Mouse (Mus musculus): ENCODE results near the gene Fam168b.

The Fam168b gene

GRCm38 (mm10) chr1:34851562-34851961, 8.7 kb upstream of the Fam168b start:
- DNase-seq (ENCODE audit: low spot score), result peak; percentile 78

DNA sequence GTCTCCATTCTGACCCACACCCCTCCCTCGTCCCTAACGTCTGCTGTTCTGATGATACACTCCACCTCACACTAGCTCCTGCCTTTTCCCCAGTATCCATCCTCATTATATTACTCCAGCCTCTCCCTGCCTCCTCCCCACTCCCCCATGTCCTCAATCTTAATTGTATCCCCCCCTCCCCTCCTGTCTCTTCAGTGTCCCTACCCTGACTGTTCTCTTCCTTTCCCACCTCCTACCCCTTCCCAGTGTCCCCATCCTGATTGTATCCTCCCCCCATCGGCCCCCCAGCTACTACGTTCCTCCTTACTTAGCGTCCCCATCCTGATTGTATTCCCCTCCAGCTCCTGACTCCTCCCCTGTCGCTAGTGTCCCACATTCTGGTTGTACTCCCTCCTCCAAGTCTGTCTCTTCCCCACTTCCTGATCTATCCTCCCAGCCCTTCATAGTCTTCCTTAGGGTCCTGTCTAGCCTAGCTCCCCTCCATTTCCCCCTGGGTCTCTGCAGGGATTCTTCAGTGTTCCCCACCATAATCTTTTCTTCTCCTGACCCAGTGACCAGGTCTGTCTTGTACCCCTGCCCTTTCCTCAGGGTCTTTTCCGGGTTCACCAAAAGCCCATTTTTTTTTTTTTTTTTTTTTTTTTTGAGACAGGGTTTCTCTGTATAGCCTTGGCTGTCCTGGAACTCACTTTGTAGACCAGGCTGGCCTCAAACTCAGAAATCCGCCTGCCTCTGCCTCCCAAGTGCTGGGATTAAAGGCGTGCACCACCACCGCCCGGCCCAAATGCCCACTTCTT, 7.7 kb upstream of the Fam168b start:
- no peak for DNase-seq (ENCODE audit: low spot score)

DNA sequence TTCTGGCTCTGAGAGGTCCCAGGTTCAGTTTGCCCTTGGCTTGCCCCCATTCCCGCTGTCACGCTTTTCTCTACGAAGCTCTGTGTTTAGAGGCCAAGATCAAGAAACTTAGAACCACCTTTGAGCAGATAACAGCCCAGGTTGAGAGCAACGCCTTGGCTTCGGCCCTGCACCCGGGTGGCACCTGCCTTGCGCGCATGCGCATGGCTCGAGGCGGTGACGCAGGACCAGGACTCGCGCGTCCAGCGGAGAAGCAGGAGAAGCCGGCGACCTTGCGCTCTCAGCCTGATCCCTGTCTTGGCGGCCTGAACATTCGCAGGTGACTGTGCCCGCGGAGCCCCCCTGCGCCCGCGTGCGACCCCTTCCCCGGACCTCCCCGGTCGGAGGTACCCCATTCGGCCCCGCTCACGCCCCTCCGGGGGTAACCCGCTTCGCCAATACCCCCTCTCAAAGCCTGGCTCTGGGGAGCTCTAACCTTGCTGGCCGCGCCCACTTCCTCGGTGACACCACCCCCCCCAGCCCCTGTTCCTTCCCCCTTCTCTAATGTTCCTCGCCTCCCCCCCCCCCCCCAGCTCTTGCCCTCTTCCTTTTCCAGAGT, 7.0 kb upstream of the Fam168b start, which contains the start of gene Plekhb2:
Gene Plekhb2 (plus strand): TSS at position 232 of the 598 bp plus-strand sequence.
- DNase-seq (ENCODE audit: low spot score), result peak; percentile 90

- no peak for DNase-seq (ENCODE audit: low spot score)
Measured at GRCm38 (mm10) chr1:34847070-34847469, 4.2 kb upstream of the Fam168b start.

DNA sequence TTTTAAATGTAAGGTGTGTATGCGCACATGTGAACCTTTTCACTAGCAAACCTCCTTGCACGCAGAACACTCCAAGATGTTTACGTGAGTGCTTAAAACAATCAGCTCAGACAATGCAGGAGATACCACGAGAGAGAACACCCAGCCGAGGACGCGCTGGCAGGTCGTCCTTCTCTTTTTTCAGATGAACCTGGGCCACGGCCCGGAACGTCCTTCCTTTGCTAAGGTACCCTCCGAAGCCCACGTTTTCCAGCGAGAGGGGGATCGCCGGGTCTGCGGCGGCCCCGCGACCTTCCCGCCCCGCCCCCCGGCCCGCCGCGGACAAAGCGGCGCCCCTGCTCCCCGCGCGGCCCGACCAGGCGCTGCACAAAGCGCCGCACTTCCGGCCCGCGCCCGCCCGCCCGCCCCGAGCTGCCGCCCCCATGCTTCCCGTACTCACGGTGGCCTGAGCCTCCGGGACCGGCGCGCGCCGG, 440 bp downstream of the Fam168b start:
- peak; percentile 46 for DNase-seq (ENCODE audit: low spot score)

DNA sequence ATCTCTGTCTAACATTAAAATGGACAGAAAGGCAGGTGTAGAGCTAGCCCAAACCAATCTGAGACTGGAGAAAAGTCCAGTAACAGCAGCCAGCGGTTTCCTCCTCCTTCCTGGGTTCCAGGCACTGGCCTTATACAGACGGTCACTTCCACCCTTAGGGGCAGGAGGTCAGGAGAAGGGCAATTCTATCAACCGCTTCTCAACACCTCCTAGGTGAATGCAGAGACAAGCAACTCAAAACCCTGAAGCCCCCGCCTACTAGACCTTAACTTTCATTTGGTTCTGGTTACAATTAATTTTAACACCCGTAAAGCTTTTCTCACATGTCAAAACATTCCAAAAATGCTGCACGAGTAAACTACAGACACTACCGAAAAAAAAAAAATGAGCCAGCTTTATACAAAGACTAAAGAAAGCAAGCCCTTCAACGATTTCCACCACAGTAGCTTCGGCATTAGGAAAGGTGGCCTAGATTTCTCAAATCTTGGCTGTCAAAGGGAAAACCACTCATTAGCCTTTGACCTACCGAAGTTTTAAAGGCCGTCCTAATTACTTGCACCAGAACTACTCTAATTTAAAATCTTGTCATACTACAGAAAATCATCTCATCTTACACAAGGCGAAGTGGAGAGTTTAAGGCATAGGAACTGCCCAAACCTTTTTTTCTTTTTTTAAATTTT, 1.0 kb downstream of the Fam168b start:
- no peak for DNase-seq (ENCODE audit: low spot score)

DNA sequence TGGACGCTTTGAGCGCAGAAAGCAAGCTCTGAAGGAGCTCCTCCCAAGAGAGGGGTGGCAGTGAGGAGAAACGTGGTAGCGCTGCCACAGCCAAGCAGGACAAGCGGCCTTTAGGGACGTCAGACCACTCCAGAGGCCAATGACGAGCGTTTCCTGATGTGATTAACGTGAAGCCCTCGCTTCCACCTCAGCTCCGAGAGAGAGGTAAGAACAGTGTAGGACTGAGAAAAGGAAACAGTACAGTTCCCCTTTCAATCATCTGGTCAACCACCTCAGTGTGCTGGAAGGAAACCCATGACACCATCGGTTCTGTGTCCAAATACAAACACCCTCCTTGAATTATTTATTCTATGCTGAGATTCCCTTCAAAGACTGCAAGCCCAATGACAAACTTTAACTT, 3.6 kb downstream of the Fam168b start:
- DNase-seq (ENCODE audit: low spot score), result no peak

DNA sequence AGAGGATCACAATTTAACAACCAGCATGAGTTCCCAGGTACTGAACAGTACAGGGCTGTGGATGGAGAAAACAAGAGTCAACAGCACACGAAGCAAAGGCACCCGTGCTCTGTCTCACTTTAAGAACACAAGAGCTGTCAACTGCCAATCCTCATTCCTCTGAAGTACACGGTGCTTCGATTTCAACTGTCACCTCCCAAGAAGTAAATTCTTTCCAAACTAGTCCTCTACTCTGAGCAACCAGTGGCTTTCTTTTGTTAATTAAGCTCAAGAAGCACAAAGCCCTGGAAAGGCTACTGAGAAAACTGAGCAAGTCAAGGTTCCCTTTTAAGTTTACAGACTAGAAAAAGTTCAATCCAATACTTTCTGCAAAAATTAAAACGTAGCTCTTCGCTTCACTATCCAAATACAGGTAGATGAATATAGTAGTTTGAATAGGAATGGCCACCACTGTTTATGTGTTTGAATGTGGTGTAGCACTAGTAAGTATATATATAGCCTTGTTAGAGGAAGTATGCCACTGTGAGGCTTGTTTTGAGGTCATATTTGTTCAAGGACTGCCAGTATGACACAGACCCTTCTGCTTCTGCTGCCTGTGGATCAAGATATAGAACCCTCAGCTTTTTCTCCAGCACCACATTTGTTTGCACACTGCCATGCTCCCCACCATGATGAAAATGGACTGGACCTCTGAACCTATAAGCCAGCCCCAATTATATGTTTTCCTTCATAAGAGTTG, 4.7 kb downstream of the Fam168b start:
- DNase-seq (ENCODE audit: low spot score), result no peak

- DNase-seq (ENCODE audit: low spot score), result no peak
Measured at GRCm38 (mm10) chr1:34834904-34835303, 8.0 kb downstream of the Fam168b start.

DNA sequence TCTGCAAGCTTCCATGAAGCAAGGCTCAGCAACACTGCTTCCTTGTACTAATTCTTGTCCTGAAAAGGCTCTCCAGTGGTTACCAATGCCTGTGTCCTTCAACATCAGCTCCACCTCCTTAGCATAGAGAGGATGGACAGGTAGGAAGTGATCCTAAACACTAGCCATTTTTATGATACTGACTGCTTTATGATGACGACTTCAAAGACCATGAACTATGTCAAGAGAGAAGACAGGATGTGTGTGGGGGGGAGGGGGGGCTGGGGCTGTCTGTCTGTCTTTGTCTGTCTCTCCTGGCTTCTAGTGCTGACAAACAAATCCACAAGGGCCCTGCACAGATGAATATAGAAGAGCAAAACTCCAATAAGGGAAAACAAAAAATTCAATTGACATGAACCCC, 11.5 kb downstream of the Fam168b start:
- no peak for DNase-seq (ENCODE audit: low spot score)

DNA sequence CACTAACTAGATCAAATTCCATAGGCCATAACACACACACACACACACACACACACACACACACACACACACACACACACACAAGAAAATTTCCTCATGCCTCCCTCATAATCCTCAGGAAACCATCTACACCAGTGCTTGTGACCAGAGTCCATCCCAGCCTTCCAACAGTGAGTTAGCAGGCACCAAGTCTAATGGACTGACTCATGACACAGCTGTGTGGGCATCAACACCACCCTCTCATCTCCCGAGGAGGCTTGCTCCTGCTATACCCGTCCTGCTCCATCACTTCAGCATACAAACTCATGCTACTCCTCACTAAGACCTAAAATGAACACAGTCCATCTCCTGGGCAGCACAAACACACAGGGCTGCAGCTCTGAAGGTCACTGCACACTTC, 11.9 kb downstream of the Fam168b start:
- no peak for DNase-seq (ENCODE audit: low spot score)

DNA sequence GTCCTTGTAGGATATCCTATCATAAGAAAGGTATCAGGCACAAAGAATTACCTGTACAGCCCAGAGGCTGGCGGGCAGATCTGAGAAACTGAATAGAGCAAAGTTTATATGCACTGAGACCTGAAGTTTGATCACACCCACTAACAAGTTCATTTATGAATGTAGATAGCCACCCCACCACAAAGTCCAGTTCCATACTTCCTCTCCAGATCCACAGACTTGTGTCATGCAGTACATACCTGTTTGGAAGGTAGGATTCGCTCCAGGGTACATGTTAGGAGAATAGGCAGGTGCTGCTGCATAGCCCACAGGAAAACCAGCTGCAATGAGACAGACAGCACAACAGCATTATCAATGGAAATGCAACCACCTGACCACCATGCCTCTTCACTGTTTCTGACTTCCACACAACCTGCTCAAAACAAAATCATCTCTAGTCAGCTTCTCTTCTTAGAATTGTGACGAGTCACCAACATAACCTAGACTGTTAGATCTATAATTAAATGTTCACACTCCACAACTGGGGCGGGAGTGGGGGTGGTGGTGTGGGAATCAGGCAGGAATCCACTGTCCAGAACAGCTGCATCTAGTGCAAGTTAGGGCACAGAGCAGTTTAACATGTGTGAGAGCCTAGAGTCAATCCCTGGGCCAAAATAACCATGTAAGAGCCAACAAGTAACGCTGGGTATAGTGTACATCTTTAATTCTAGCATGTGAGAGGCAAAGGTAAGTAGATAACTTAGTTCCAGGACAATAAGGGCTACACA, 14.2 kb downstream of the Fam168b start:
- no peak for DNase-seq (ENCODE audit: low spot score)

- no peak for DNase-seq (ENCODE audit: low spot score)
Measured at GRCm38 (mm10) chr1:34827900-34828299, 15.0 kb downstream of the Fam168b start.

DNA sequence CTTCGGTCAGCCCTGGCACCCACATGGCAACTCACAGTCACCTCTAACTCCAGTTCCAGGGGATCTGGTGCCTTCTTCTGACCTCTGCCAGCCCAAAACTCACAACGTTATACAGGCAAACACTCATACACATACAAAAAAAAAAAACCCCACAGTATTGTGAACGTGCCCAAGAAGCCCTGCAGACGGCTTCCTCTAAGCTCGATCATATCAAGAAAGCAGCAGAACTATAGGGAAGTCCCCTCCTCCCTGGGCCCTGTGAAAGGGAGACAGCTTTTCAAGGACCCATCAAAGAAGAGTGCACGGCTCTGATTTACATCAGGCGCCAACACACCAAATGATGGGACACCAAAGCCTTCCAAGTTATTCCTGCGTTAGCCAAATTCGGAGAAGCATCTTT, 17.0 kb downstream of the Fam168b start:
- DNase-seq (ENCODE audit: low spot score), result no peak

DNA sequence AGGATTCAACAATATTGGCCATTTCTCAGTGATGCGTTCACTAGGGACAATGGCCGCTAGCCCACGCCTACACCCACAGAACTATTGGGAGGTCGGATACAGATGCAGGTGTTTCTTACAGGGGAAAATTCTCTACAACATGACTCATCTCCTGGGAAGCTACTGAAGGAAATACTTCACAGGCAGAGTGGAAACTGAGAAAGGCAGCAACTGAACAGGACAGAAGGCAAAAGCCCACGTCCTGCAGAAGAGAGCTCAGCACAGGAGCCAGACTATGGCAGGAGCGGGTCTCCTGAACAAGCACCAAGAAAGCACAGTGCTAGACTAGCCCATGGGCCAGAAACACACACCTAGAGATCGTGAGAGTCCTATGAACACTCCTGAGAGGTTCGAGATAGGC, 18.7 kb downstream of the Fam168b start:
- DNase-seq (ENCODE audit: low spot score), result no peak

DNA sequence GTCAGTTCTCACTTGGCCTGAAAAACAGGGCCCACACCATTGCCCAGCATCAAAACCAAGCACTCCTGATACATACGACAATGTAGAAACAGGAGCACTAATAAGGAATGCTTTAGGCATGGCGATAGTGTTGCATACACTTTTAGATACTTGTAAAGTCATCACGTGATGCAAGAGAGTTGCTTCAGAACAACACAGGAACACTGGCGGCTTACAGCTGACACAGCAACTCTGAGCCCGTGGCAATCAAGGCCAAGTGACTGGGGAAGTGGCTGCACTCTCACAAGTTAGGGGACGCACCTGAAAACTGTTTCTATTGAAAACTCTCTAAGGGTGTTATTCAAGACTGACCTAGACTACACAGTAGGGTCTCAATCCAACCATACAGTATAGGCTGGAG, 19.5 kb downstream of the Fam168b start:
- DNase-seq (ENCODE audit: low spot score), result no peak

GRCm38 (mm10) chr1:34822746-34823145, 20.1 kb downstream of the Fam168b start:
- no peak for DNase-seq (ENCODE audit: low spot score)

GRCm38 (mm10) chr1:34822003-34822402, 20.9 kb downstream of the Fam168b start:
- no peak for DNase-seq (ENCODE audit: low spot score)

DNA sequence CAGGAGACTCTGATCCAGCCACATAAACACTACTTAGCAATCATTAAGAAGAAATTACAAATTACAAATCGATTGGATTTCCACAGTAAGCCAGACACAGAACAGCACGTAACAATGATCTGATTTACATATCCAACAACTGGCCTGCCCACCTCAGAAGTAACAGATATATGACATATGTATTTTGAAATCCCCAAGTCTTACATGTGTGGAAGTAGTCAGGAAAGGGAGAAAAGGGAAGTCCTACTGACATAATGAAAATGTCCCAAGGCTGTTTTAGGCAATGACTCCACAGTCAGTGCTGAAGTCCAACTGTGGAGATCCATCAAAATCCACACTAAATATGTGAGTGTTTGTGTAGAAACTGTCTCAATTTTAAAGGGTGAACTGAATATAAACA, 21.5 kb downstream of the Fam168b start:
- no peak for DNase-seq (ENCODE audit: low spot score)

- no peak for DNase-seq (ENCODE audit: low spot score)
Measured at GRCm38 (mm10) chr1:34819225-34819910, 23.5 kb downstream of the Fam168b start.

GRCm38 (mm10) chr1:34815843-34816242, 27.0 kb downstream of the Fam168b start:
- DNase-seq (ENCODE audit: low spot score), result no peak

Data from urinary bladder, postnatal 14 days (tissue).